Mouse (Mus musculus): Measurements from ENCODE around the gene Scrn2. TPM values are rescaled to one million over a fixed set of nuclear protein-coding genes. Genes with fewer than 3 reads are reported as not detected.

The Scrn2 gene
- polyA plus RNA-seq, 1 experiment from 2014 or later = 30.5 TPM

DNA sequence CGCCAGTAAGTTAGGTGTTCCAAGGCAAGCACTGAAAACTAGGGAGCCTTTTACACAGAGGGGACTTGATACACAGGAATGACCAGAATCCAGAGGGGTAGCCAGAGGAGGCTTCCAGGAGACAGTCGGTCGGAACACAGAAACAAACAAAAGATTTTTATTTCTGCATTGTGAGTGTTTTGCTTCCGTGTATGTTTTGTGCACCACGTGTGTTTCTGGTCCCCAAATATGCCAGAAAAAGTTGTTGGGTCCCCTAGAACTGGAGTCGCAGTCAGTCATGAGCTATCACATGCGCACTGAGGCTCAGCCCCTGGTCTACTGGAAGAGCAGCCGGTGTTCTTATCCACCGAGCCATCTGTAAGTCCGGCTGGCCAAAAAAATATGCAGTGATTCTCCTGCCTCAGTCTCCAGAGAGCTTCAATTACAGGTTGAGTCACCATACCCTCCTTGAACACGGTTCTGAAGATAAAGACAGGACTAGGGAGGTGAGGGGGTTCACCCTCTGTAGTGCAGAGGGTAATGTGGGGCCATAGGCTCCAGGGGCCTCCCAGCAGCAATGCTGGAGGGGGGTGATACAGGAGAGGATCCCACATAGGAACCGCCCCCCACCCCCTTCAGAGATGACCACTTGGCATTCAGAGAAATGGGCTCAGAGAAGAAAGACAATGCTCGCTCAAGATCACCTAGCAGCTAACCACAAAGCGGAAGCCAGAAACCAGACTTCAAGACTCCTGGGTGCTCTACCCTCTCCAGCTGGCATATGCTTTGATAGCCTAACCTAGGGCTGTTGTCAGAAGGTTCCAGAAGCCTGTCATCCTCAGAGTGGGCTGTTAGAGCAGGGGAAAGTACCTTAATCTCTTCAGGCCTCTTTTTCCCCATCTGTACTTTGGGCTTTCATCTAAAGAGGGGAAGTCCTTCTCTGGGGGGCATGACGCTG lies 33.6 kb upstream of the Scrn2 start:
- Histone ChIP-seq H3K36me3 (no peaks in the 10 kb centered on the region), H3K4me2 (replicated peaks) (no peak overlapping the region), H3K9ac (no peak overlapping the region), H3K4me3 (no peak overlapping the region), H3K9me3 (no peaks in the 10 kb centered on the region), H3K27me3 (peaks cover 41% of the 10 kb centered on the region), H3K27ac (no peak overlapping the region), H3K4me1 (peaks cover 21% of the 10 kb centered on the region)
- ATAC-seq (ENCODE audit: insufficient number of reproducible peaks, insufficient read depth, low FRiP score, low TSS enrichment) = no peak
- 70% methylated on average over 15 of the region's 15 CpGs for WGBS

DNA sequence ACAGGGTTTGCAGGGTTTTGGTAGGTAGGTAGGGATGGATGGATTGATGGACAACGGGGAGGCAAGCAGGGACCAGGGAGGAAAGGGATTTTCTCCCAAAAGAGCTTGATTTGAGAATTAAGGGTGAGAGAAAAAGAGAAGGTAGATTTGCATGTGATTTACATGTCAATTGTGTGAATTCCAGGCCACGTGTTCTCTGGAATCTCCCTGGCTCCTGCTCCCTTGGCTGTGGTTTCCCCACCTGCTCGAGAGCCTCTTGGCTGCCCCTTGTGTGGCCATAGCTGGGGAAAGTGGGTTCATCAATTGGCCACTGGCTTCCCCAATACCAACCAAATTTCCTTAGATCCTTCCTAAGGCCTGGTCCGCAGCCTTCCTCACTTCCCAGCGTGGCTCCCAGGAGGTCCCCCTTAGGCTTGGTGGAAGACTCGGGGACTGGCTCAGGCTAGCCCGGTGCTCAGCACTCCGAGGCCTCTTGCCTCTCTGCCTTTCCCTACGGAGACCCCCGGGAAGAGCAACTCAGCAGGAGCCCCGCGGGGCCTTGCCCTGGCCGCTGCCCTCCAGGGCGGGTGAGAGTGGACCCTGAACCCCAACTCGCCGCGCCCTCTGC lies 32.9 kb upstream of the Scrn2 start:
- Histone ChIP-seq H3K36me3 (no peaks in the 10 kb centered on the region), H3K27me3 (peaks cover 41% of the 10 kb centered on the region), H3K9me3 (no peaks in the 10 kb centered on the region), H3K4me3 (peak overlapping the region; percentile 33), H3K4me1 (peaks cover 21% of the 10 kb centered on the region), H3K27ac (no peak overlapping the region), H3K4me2 (replicated peaks) (peak overlapping the region; percentile 64), H3K9ac (peak overlapping the region; percentile 60)
- WGBS = 11% methylated on average over 17 of the region's 17 CpGs
- no peak for ATAC-seq (ENCODE audit: insufficient number of reproducible peaks, insufficient read depth, low FRiP score, low TSS enrichment)

DNA sequence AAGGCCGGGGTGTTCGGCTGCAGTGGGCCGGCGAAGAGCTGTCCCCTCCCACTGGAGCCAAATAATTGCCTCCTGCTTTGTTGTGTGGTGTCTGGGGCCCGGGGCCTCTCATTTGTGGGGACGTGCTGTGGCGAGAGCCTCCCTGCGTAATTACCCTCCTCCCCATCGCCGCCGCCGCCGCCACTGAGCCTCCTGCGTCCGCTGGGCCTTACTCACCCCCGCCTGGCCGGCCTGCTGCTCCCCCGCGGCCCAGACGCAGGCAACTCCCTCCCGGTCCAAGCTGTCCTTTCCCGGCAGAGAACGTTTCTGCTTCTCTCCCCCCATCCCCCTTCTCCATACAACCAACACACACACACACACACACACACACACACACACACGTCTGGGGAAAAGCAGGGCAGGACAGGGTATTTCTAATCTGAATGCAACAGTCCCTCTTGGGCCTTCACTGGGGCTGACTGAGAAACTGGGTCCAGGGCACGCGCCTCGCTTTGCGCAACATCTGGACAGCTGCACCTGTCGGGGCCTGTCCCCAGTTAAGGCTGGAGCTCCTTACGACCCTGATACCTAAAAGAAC lies 32.3 kb upstream of the Scrn2 start:
- H3K36me3 ChIP-seq = no peaks in the 10 kb centered on the region
- peaks cover 21% of the 10 kb centered on the region for H3K4me1 ChIP-seq
- WGBS = 5% methylated on average over 30 of the region's 30 CpGs
- H3K27me3 ChIP-seq = peaks cover 41% of the 10 kb centered on the region
- no peaks in the 10 kb centered on the region for H3K9me3 ChIP-seq
- H3K4me3 ChIP-seq = peak overlapping the region; percentile 33
- H3K9ac ChIP-seq = peak overlapping the region; percentile 60
- no peak for ATAC-seq (ENCODE audit: insufficient number of reproducible peaks, insufficient read depth, low FRiP score, low TSS enrichment)
- H3K27ac ChIP-seq = no peak overlapping the region
- peak overlapping the region; percentile 64 for H3K4me2 ChIP-seq (replicated peaks)

DNA sequence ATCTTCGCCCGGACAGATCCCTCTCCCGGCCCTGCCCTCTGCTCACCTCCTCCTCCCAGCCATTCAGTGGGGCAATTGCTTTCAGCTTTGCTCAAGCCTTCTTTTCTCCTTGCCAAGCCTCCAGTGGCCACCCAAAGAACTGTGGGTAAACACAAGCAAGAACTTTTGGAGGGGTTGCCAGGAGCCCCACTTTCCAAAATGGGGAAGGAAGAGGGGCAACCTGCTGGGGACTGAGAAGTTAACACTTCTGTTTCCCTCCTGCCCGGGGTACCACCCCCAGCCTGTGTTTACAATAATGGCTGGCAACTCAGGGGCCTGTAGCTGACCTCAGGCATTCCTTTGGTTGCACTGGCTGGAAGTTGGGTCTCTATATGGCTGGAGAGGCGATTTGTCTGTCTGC lies 26.6 kb upstream of the Scrn2 start:
- no peak for ATAC-seq (ENCODE audit: insufficient number of reproducible peaks, insufficient read depth, low FRiP score, low TSS enrichment)
- Histone ChIP-seq H3K4me3 (no peak overlapping the region), H3K9ac (no peak overlapping the region), H3K4me1 (no peaks in the 10 kb centered on the region), H3K27ac (no peak overlapping the region), H3K27me3 (peaks cover 18% of the 10 kb centered on the region), H3K4me2 (replicated peaks) (no peak overlapping the region), H3K36me3 (no peaks in the 10 kb centered on the region), H3K9me3 (no peaks in the 10 kb centered on the region)
- 20% methylated on average over 5 of the region's 5 CpGs for WGBS

DNA sequence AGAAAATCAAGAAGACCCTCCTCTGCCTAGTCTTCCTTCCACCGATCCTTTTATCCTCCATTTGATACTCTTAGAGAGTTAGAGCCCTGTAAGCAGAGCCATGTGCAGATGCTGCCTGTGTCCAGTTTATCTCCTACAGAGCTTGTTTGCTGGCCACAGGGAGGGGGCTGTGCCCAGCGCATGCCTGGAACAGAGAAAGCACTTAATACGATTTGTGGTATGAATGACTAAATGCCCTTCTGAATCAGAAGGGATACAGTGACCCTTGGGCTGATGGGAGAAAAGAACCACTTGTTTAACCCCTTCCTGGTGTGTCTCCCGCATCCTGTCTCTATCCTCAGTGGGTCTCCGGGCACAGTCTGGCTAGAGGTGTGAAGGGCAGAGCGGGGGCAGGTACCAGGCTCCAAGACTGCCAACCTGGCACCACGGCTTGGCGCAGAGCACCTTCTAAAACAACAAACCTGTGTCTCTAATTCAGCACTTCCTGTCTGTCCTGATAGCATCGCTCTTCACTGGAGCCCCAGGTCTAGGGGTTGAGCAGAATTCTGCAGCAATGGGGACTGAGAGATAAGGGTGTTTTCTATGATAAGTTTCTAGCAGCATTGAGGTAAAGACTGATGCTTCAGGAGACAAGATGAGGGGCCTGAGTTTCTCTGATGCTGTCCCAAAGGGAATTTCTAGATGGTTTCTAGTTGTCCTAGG lies 22.5 kb upstream of the Scrn2 start:
- no peaks in the 10 kb centered on the region for H3K9me3 ChIP-seq
- peaks cover 25% of the 10 kb centered on the region for H3K27me3 ChIP-seq
- H3K27ac ChIP-seq = no peak overlapping the region
- no peaks in the 10 kb centered on the region for H3K4me1 ChIP-seq
- no peak overlapping the region for H3K9ac ChIP-seq
- H3K4me3 ChIP-seq = no peak overlapping the region
- no peak for ATAC-seq (ENCODE audit: insufficient number of reproducible peaks, insufficient read depth, low FRiP score, low TSS enrichment)
- no peaks in the 10 kb centered on the region for H3K36me3 ChIP-seq
- WGBS = 60% methylated on average over 9 of the region's 9 CpGs
- no peak overlapping the region for H3K4me2 ChIP-seq (replicated peaks)

DNA sequence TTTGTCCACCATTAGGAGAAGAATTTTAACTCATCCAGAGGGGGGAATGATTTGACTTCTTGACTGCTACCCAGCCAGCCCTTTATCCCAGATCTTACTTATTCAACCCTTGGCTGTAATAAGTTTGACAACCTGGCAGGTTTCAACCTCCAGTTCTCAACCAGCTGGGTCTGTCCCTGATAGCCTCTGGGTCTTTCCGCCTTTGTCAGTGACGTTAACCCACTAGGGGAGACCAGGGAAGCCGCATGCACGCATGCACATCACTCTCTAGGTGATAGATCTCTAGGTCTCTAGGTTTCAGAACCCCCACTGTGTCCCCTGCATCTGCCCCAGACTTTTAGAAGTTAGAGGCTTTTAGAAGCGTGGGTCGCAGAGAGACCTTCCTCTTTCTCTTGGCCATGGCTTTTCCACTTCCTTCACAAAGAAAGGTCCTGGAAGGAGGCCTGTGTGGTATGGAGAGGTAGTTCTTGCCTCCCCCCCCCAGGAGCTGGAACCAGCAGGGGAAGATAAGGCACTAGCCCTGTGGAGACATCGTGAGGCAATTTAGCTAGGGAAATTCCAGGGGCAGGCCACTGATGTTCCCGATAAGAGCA lies 20.4 kb upstream of the Scrn2 start:
- no peak for ATAC-seq (ENCODE audit: insufficient number of reproducible peaks, insufficient read depth, low FRiP score, low TSS enrichment)
- Histone ChIP-seq H3K4me2 (replicated peaks) (no peak overlapping the region), H3K4me3 (no peak overlapping the region), H3K4me1 (no peaks in the 10 kb centered on the region), H3K9me3 (no peaks in the 10 kb centered on the region), H3K27ac (no peak overlapping the region), H3K36me3 (no peaks in the 10 kb centered on the region), H3K9ac (no peak overlapping the region), H3K27me3 (peaks cover 30% of the 10 kb centered on the region)
- 48% methylated on average over 8 of the region's 8 CpGs for WGBS

DNA sequence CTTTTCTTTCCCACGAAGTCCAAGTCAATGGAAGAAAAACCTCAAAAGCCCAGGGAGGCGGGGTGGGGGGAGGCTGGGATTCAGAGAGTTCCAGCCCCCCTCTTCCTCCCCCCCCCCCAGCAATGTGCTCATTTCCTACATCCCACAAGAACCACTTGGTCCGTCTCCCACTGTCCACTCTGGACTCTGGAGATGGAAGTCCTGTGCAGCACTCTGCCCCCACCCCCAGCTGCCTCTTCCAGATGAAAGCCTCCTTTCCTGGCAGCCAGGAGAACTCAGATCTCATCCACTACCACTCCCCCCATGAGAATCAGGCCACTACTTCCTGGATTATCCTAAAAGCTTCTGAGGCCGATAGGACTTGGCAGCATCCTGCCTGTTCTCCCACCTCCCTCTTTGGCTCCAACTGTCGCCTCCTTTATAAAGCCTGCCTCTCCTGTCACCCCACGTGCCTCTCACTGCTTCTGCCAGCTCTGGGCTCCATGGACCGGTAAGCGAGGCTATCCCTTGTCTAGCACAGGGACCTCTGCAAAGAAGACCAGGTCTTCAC lies 16.5 kb upstream of the Scrn2 start, which contains the start of gene Sp6:
Gene Sp6, plus strand, starts transcription at position 274 of the 550 bp plus-strand sequence.
- peaks cover 66% of the 10 kb centered on the region for H3K27me3 ChIP-seq
- no peak for ATAC-seq (ENCODE audit: insufficient number of reproducible peaks, insufficient read depth, low FRiP score, low TSS enrichment)
- no peak within 1 kb of the TSS for H3K27ac ChIP-seq
- no peak within 1 kb of the TSS for H3K9ac ChIP-seq
- 20% methylated on average over 7 of the region's 8 CpGs for WGBS
- H3K4me3 ChIP-seq = no peak within 1 kb of the TSS
- H3K9me3 ChIP-seq = no peaks in the 10 kb centered on the region
- H3K4me2 ChIP-seq (replicated peaks) = no peak within 1 kb of the TSS
- H3K36me3 ChIP-seq = no peaks in the 10 kb centered on the region
- H3K4me1 ChIP-seq = peaks cover 1% of the 10 kb centered on the region; the same call in 1 of the 2 replicates

DNA sequence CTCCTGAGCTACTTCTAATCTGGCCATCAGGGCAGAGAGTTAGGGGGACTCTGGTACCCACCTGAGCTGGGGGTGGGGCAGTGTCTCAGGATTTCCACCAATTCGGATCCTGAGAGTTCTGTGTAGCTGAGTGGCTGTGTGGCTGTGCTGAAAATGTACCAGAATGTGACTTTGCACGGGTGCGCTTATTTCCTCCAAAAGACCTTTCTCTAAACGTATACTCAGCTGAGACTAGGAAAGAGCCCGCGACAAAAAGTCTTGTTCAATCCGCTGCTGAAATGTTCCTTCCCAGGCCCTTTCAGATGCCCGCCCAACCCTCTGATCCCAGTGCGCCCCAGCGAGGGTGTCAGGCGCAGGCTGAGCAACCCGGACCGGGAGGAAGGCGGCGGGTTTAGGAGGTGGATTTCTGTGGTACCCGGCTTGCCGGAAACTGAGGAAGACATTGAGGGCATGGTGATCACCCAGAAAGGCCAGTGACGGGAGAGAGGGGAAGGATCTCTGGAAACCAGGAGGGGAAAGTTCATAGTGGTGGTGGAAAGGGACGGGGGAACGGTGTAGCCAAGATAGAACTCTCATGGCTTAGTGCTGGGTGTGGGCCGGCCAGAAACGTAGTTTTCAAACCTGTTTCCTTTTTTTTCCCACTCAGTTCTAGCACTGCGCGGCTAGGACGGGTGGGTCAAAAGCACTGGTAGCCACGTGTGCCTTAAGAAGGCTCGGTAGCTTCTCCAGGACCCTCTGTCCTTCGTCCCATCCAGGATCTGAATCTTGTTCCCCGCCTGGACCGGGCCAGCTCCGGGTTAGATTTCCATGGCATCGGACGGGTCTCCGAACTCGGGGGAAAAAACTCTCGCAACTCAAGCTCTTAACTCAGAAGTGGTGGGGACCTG lies 11.8 kb upstream of the Scrn2 start:
- Histone ChIP-seq H3K27ac (no peak overlapping the region), H3K27me3 (peaks cover 91% of the 10 kb centered on the region), H3K4me2 (replicated peaks) (peak overlapping the region; percentile 56), H3K4me3 (peak overlapping the region; percentile 36), H3K4me1 (peaks cover 26% of the 10 kb centered on the region), H3K9ac (no peak overlapping the region; the same call in 1 of the 2 replicates), H3K9me3 (no peaks in the 10 kb centered on the region), H3K36me3 (no peaks in the 10 kb centered on the region)
- under 1% methylated on average over 36 of the region's 36 CpGs for WGBS
- ATAC-seq (ENCODE audit: insufficient number of reproducible peaks, insufficient read depth, low FRiP score, low TSS enrichment) = no peak

DNA sequence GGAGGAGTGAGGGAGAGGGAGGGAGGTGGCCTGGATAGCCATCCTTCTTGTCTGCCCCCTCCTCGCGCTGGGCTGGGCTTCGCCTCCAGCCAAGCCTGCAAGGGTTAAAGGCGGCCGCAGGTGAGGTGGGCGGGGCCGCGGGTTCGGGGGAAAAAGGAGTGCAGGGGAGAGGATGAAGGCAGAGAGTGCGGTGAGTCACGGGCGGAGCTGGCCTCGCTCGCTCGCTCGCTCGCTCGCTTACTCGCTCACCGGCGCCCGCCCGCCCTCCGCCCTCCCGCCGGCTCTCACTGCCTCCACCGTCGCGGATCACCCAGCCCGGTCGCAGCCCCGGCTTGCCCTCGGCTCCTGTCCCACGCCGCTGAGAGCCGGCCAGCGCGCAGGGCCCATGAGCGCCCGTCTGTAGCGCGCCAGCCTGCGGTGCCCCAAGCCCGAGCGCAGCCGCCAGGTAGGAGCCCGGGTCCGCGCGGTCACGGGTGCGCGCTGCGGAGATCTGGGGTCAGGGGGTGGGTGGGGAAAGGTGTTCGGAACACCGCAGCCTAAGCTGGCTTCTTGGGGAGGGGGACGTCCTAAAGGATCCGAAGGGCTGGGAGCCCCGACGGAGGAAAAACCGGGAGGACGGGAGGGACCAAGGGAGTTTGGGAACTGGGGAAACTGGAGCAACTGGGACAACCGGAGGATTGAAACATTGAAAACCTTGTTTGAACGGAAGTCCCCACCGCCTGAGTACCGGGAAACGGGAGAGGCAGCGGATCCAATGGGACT lies 11.0 kb upstream of the Scrn2 start:
- no peak overlapping the region for H3K27ac ChIP-seq
- ATAC-seq (ENCODE audit: insufficient number of reproducible peaks, insufficient read depth, low FRiP score, low TSS enrichment) = no peak
- peak overlapping the region; percentile 56 for H3K4me2 ChIP-seq (replicated peaks)
- H3K9me3 ChIP-seq = no peaks in the 10 kb centered on the region
- peaks cover 91% of the 10 kb centered on the region for H3K27me3 ChIP-seq
- H3K36me3 ChIP-seq = no peaks in the 10 kb centered on the region
- peak overlapping the region; percentile 44; the same call in 1 of the 2 replicates for H3K9ac ChIP-seq
- WGBS = 2% methylated on average over 47 of the region's 68 CpGs
- peak overlapping the region; percentile 36 for H3K4me3 ChIP-seq
- peaks cover 26% of the 10 kb centered on the region for H3K4me1 ChIP-seq

DNA sequence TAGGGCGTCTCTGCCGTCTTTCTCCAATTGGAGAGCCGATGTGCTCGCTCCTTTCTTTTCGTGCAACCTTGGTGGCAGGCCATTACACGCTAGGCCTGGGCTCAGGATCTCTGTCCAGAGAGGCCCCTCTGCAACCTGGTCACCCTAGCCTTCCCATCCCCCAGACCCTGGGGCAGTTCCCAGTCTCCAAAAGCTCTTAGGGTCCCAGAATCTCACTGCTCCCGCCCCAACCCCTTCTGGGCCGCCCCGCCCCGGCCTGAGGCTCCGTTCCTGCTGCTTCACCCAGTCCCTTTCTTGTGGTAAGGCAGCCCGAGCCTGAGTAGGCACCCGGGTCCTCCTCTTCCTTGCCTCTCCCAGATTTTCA lies 10.4 kb upstream of the Scrn2 start:
- Histone ChIP-seq H3K4me1 (peaks cover 26% of the 10 kb centered on the region), H3K9ac (no peak overlapping the region), H3K27me3 (peaks cover 95% of the 10 kb centered on the region), H3K4me2 (replicated peaks) (peak overlapping the region; percentile 56), H3K4me3 (peak overlapping the region; percentile 36), H3K36me3 (no peaks in the 10 kb centered on the region), H3K9me3 (no peaks in the 10 kb centered on the region), H3K27ac (no peak overlapping the region)
- WGBS = 2% methylated on average over 13 of the region's 13 CpGs
- no peak for ATAC-seq (ENCODE audit: insufficient number of reproducible peaks, insufficient read depth, low FRiP score, low TSS enrichment)

Data from embryonic facial prominence, embryonic 12.5 days (tissue).